Mouse (Mus musculus) hindbrain, embryonic 13.5 days (tissue): Measurements from ENCODE around the gene C2cd2. TPM values are rescaled to one million over a fixed set of nuclear protein-coding genes. Genes with fewer than 3 reads are reported as not detected.

ENCODE experiments used
- ATAC-seq: fragments of 200-750 bp; cut with Nextera tagmentation; 2 replicates; pipeline ENCODE4 v1.8.0; 2017; ENCODE audit warnings: moderate TSS enrichment; ENCODE audit not compliant: low FRiP score
- H3K27ac ChIP-seq: fragments of 300-500 bp; sonication (generic); 2 replicates; pipeline ENCODE4 v1.5.1; 2015; ENCODE audit warnings: inconsistent platforms, mild to moderate bottlenecking, moderate library complexity
- H3K27me3 ChIP-seq: fragments of 300-500 bp; sonication (generic); 2 replicates; pipeline ENCODE4 v1.6.1; 2015; ENCODE audit warnings: mild to moderate bottlenecking, inconsistent platforms
- H3K36me3 ChIP-seq: fragments of 300-500 bp; sonication (generic); 2 replicates; pipeline ENCODE4 v1.6.1; 2015; ENCODE audit warnings: mild to moderate bottlenecking, inconsistent platforms
- H3K4me1 ChIP-seq: fragments of 300-500 bp; sonication (generic); replicated peaks from 2 replicates; pipeline ENCODE4 v1.6.1; 2015; ENCODE audit warnings: inconsistent platforms
- H3K4me2 ChIP-seq: fragments of 300-500 bp; sonication (generic); 2 replicates; pipeline ENCODE4 v1.6.1; 2015; ENCODE audit warnings: inconsistent platforms, mild to moderate bottlenecking, moderate library complexity
- H3K4me3 ChIP-seq: fragments of 300-500 bp; sonication (generic); 2 replicates; pipeline ENCODE4 v1.5.1; 2015; ENCODE audit warnings: mild to moderate bottlenecking, inconsistent platforms
- H3K9ac ChIP-seq: fragments of 300-500 bp; sonication (generic); 2 replicates; pipeline ENCODE4 v1.6.1; 2015; ENCODE audit warnings: mild to moderate bottlenecking, inconsistent platforms
- H3K9me3 ChIP-seq: fragments of 300-500 bp; sonication (generic); 2 replicates; pipeline ENCODE4 v1.6.1; 2016; ENCODE audit warnings: inconsistent platforms
- WGBS: fragments of 180-500 bp; shearing (Covaris S2); methylation state at CpG from one replicate; pipeline ENCODE4 v1.1.7; 2015; 5-methylcytosine and 5-hydroxymethylcytosine counted together
- microRNA-seq: library from miRNA; unstranded; fragments of <30 nt; microRNA quantifications from one replicate; pipeline ENCODE4, GENCODE M21; 2016
- polyA plus RNA-seq: library from polyadenylated mRNA; unstranded; fragments of >200 nt; fragmentation: Nextera tagmentation; extraction: Ambion mirVana; gene quantifications from 2 replicates; pipeline ENCODE4 v1.2.1, GENCODE M21; 2015

Gene C2cd2
- polyA plus RNA-seq, 1 experiment from 2014 or later, result 13.9 TPM

DNA sequence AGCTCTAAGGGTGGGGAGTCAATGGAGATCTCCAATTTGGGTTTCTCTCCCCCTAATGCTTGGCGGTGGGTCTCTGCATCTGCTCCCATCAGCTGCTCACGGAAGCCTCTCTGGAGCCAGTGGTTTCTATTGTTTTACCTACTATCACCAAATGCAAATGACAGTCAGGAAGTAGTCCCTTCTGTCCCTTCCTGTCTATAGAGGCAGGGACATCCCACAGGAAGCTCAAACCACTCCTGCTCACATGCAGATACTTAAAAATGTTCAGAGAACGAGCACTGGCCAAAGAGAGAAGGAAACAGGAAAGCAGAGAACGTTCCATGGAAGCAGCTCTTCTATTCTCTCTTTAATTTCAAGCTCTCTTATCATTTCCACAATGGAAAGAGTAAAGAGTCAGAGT, 142.9 kb downstream of the C2cd2 start:
- ATAC-seq, result no peak
- H3K4me2 ChIP-seq, result no peak overlapping the region
- H3K9me3 ChIP-seq, result no peaks in the 10 kb centered on the region
- 88% methylated on average over 4 of the region's 4 CpGs for WGBS
- H3K27ac ChIP-seq, result no peak overlapping the region
- no peaks in the 10 kb centered on the region for H3K27me3 ChIP-seq
- H3K4me1 ChIP-seq, result no peaks in the 10 kb centered on the region
- H3K9ac ChIP-seq, result no peak overlapping the region
- peaks cover 94% of the 10 kb centered on the region for H3K36me3 ChIP-seq
- H3K4me3 ChIP-seq, result no peak overlapping the region

DNA sequence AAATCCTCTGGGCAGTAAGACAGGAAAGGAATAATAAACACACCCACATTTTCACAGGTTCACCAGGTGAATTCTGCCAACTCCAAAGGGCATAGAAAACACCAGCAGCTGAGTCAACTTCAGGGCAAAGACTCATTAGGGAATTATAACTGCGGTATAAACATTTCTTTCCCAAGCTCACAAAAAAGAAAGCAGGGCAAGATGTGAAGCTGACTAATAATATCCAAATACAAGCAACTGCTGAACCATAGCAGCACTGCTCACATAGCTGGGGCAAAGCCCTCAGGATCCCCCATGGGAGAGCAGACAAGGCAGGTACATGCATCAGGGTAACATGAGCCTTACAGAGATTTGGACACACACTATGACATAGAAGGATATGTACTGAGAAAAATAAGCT, 145.0 kb downstream of the C2cd2 start:
- Histone ChIP-seq H3K4me2 (no peak overlapping the region), H3K27me3 (no peaks in the 10 kb centered on the region), H3K4me3 (no peak overlapping the region), H3K36me3 (peaks cover 96% of the 10 kb centered on the region), H3K9ac (no peak overlapping the region), H3K4me1 (no peaks in the 10 kb centered on the region), H3K9me3 (no peaks in the 10 kb centered on the region), H3K27ac (no peak overlapping the region)
- ATAC-seq, result no peak
- 98% methylated on average over 1 of the region's 1 CpGs for WGBS

DNA sequence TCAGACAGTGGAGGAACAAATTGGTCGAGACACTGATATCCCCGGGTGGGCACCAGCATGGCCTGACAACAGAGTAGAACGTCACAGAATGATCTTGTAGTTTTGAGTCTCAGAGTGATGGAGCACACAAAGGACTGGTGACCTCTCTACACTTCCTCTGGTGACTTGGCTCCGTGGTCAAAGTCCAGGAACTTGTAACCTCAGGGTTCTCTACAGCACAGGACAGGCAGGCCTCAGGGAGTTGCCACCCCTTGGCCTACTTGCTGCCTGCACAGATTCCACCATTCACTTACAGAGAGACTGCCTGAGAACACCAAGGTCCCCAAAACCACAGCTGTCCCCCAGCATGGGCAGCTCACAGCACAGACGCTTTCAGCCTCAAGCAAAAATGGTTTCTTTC, 147.1 kb downstream of the C2cd2 start:
- 91% methylated on average over 5 of the region's 5 CpGs for WGBS
- Histone ChIP-seq H3K9ac (no peak overlapping the region), H3K4me3 (no peak overlapping the region), H3K4me1 (no peaks in the 10 kb centered on the region), H3K27ac (no peak overlapping the region), H3K36me3 (peaks cover 98% of the 10 kb centered on the region), H3K27me3 (no peaks in the 10 kb centered on the region), H3K4me2 (no peak overlapping the region), H3K9me3 (no peaks in the 10 kb centered on the region)
- ATAC-seq, result no peak

DNA sequence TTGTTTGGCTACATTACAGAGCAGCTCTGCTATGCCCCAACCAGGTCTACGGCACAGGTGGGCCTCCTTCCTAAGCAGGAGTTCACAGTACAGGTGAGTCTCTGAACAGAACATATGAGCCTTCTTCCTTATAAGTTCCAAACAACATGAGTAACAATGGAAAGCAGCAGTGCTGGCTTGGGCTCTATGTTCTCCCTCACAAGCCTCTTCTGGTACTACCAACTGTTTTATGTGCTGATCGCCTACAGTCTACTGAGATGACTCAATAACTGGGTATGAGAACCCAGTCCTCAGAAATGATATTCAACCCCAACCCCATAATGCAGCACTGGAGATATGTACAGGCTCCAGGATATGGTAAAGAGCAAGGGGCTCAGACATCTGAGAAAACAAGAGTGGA, 148.3 kb downstream of the C2cd2 start:
- H3K27ac ChIP-seq, result no peak overlapping the region
- H3K9me3 ChIP-seq, result no peaks in the 10 kb centered on the region
- no peaks in the 10 kb centered on the region for H3K27me3 ChIP-seq
- 96% methylated on average over 2 of the region's 2 CpGs for WGBS
- no peak overlapping the region for H3K4me3 ChIP-seq
- ATAC-seq, result no peak
- H3K4me2 ChIP-seq, result no peak overlapping the region
- no peak overlapping the region for H3K9ac ChIP-seq
- H3K4me1 ChIP-seq, result no peaks in the 10 kb centered on the region
- H3K36me3 ChIP-seq, result peaks cover 98% of the 10 kb centered on the region

DNA sequence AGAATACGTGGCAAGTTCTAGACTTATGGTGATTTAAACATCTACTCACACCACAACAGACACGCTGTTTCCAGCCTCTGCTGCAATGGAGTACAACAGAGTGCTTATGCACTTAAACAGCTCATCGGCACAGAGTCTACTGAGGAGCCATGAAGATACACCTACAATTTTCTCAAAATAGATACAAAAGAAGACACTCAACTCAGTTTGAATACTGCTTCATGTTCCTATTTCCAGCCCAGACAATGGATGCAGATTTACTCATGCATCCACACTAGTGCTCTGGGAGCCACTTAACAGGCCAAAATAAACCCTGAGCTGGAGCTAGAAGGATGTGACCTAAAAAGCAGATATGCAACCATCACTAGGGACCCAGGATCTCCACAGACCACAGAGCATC, 153.5 kb downstream of the C2cd2 start:
- H3K36me3 ChIP-seq, result peaks cover 97% of the 10 kb centered on the region
- no peaks in the 10 kb centered on the region for H3K9me3 ChIP-seq
- no peak overlapping the region for H3K4me3 ChIP-seq
- no peak for ATAC-seq
- no peaks in the 10 kb centered on the region for H3K27me3 ChIP-seq
- no peaks in the 10 kb centered on the region for H3K4me1 ChIP-seq
- no peak overlapping the region for H3K4me2 ChIP-seq
- no peak overlapping the region for H3K9ac ChIP-seq
- no peak overlapping the region for H3K27ac ChIP-seq
- WGBS, result 95% methylated on average over 3 of the region's 3 CpGs

DNA sequence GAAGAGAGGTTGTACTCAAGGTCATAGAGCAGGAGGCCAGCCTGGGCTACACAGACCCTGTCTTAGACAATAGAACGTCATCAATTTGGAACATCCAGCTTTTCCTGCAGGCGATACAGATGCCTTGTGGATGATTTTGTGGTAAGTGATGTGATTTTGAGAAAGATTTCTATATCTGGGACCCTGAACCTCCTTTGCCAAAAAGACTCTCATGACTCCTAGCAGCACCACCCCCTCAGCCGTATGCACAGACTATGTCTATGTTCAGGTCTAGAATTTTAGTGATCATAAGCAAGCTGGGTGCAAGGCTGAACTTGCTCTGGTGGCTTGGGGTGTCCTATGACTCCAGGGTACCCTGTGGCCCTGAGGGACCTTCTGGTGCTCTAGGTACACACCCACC, 156.8 kb downstream of the C2cd2 start:
- Histone ChIP-seq H3K4me1 (no peaks in the 10 kb centered on the region), H3K27me3 (no peaks in the 10 kb centered on the region), H3K4me2 (no peak overlapping the region), H3K36me3 (peaks cover 92% of the 10 kb centered on the region), H3K9ac (no peak overlapping the region), H3K9me3 (no peaks in the 10 kb centered on the region), H3K27ac (no peak overlapping the region), H3K4me3 (no peak overlapping the region)
- ATAC-seq, result no peak
- 97% methylated on average over 3 of the region's 3 CpGs for WGBS

Small RNA genes within 50 kb of the gene (microRNA-seq; reads per million reads assigned to microRNA genes)
- not detected for gene Mir6964

Other genes with a start within 250 kb of the C2cd2 start
- 0.53 and 0.63 TPM in 2 replicates for gene Ripk4, start 198.8 kb downstream of the C2cd2 start, polyA plus RNA-seq
- 11.2 and 14.5 TPM in 2 replicates for gene Prdm15, start 110.7 kb downstream of the C2cd2 start, polyA plus RNA-seq
- 12.3 and 13.5 TPM in 2 replicates for gene Zbtb21, start within 50 bp of the C2cd2 start, polyA plus RNA-seq
- gene B230307C23Rik, start 34.7 kb upstream of the C2cd2 start, polyA plus RNA-seq, result 21.9 and 22.3 TPM in 2 replicates
- gene A630089N07Rik, start 119.9 kb upstream of the C2cd2 start, polyA plus RNA-seq, result 14.3 and 14.4 TPM in 2 replicates